Mouse (Mus musculus) embryonic fibroblast, embryonic 13.5 days (primary cell): ENCODE data around the gene Tmprss2. TPM values are rescaled to one million over a fixed set of nuclear protein-coding genes. Genes with fewer than 3 reads are reported as not detected.

ENCODE experiments used
- H3K27ac ChIP-seq: 2 replicates; pipeline ENCODE4 v1.5.1; 2012; ENCODE audit warnings: low read length, control low read depth, inconsistent platforms; ENCODE audit not compliant: insufficient read depth
- H3K4me1 ChIP-seq: 2 replicates; pipeline ENCODE4 v1.6.1; 2011; ENCODE audit warnings: low read length; ENCODE audit not compliant: control insufficient read depth, insufficient read depth
- H3K4me3 ChIP-seq: 2 replicates; pipeline ENCODE4 v1.5.1; 2011; ENCODE audit warnings: mild to moderate bottlenecking, control low read depth, low read length; ENCODE audit not compliant: insufficient read depth
- CTCF ChIP-seq: IDR thresholded peaks from 2 replicates; pipeline ENCODE4 v1.5.1; 2011; ENCODE audit warnings: mild to moderate bottlenecking, control low read depth, low read length, moderate library complexity, borderline replicate concordance; ENCODE audit not compliant: insufficient read depth
- POLR2A ChIP-seq: IDR thresholded peaks from 2 replicates; pipeline ENCODE4 v1.6.1; 2011; ENCODE audit warnings: low read depth, mild to moderate bottlenecking, control low read depth, low read length, moderate library complexity
- polyA plus RNA-seq: library from polyadenylated mRNA; stranded (reverse); fragments of >200 nt; gene quantifications from 2 replicates; pipeline ENCODE4 v1.2.4, GENCODE M21; 2011; ENCODE audit warnings: low read depth; ENCODE audit not compliant: missing spikeins, insufficient read length

Tmprss2 gene
- polyA plus RNA-seq, 1 experiment = not detected

- TF ChIP-seq POLR2A (no peak), CTCF (no peak)
- H3K4me3 ChIP-seq = no peak overlapping the region
- H3K27ac ChIP-seq = no peak overlapping the region
- peaks cover 5% of the 10 kb centered on the region; the same call in 1 of the 2 replicates for H3K4me1 ChIP-seq
Observed at GRCm38 (mm10) chr16:97533126-97533525, 77.9 kb downstream of the Tmprss2 start.

DNA sequence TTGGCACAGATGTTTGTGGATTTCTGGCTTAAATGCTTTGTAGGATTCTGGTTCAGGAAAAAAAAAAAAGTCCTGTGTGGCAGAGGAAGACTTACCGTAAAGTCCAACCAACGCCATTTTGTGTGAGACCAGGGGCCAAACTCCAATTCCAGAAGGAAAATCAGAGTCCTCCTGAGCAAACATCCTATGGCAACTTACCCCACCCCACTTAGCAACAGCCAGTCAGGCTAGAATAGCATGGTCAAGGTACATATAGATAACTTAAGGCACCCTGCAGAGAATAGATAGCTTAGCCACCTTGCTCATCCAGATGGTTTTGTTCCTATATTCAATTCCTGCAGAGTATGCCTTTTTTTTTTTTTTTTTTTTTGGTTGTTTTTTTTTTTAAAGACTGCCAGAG is 81.8 kb downstream of the Tmprss2 start:
- TF ChIP-seq POLR2A (no peak), CTCF (no peak)
- Histone ChIP-seq H3K4me1 (no peaks in the 10 kb centered on the region), H3K4me3 (no peak overlapping the region), H3K27ac (no peak overlapping the region)

- Histone ChIP-seq H3K4me1 (no peaks in the 10 kb centered on the region), H3K4me3 (no peak overlapping the region), H3K27ac (no peak overlapping the region)
- no peak for TF ChIP-seq CTCF
Observed at GRCm38 (mm10) chr16:97523024-97523423, 88.0 kb downstream of the Tmprss2 start.

GRCm38 (mm10) chr16:97521983-97522382 is 89.0 kb downstream of the Tmprss2 start:
- no peak overlapping the region for H3K27ac ChIP-seq
- H3K4me3 ChIP-seq = no peak overlapping the region
- no peaks in the 10 kb centered on the region for H3K4me1 ChIP-seq
- TF ChIP-seq POLR2A (no peak), CTCF (no peak)

DNA sequence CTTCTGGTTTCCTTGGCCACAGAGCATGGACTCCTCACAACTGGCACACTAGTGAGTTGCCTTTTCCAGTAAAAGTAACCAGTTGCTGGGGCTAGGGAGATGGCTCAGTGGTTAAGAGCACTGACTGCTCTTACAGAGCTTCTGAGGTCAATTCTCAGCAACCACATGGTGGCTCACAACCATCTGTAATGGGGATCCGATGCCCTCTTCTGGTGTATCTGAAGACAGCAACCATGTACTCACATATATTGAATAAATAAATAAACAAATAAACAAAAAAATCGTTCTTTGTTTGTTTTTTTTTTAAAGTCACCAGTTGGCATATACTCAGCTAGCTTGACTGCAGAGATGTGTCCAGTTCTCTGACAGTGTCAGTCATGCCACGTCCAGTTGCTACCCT is 94.7 kb downstream of the Tmprss2 start:
- TF ChIP-seq POLR2A (no peak), CTCF (no peak)
- Histone ChIP-seq H3K27ac (no peak overlapping the region), H3K4me3 (no peak overlapping the region), H3K4me1 (no peaks in the 10 kb centered on the region; the same call in 1 of the 2 replicates)

Other genes starting within 250 kb of the Tmprss2 start
- gene Mx1, start 148.3 kb downstream of the Tmprss2 start, polyA plus RNA-seq = 0.60 and 2.5 TPM in 2 replicates
- gene Fam3b, start 96.4 kb downstream of the Tmprss2 start, polyA plus RNA-seq = not detected in 2 replicates
- 0.32 TPM in 1 of 2 replicates, not detected in the other for gene Ripk4, start 152.6 kb upstream of the Tmprss2 start, polyA plus RNA-seq
- 8.2 and 9.8 TPM in 2 replicates for gene Prdm15, start 240.7 kb upstream of the Tmprss2 start, polyA plus RNA-seq